Mouse (Mus musculus) megakaryocyte-erythroid progenitor cell, adult 5-6 weeks (primary cell): ENCODE measurements around the gene Tex21. TPM values are rescaled to one million over a fixed set of nuclear protein-coding genes. Genes with fewer than 3 reads are reported as not detected.

Experiments used
- ATAC-seq: replicated peaks from 2 replicates; pipeline ENCODE4 v1.8.0; 2016; ENCODE audit warnings: mild to moderate bottlenecking, inconsistent platforms; ENCODE audit not compliant: severe bottlenecking, poor library complexity, low FRiP score, low TSS enrichment
- total RNA-seq, 2 experiments: library from RNA; stranded (forward) in 1 of 2; stranded (reverse) in 1 of 2; fragments of 200-1000, 215-1000 nt in 1 of 2; fragments of >200 nt in 1 of 2; fragmentation: Nextera tagmentation in 1 of 2; gene quantifications; 2 replicates each; pipeline ENCODE4 v1.2.3; 2014 to 2017

Tex21 gene
- total RNA-seq (2014; fragmentation: Nextera tagmentation), result 2.0 TPM in 1 of 2 replicates, not detected in the other
- 1.9 and 2.9 TPM in 2 replicates for total RNA-seq (2017)

- no peak for ATAC-seq
These were observed at the start of gene Tex21 for GRCm38 (mm10) chr12:76246646-76247045. Tex21 (minus strand) TSS chr12:76246746.

DNA sequence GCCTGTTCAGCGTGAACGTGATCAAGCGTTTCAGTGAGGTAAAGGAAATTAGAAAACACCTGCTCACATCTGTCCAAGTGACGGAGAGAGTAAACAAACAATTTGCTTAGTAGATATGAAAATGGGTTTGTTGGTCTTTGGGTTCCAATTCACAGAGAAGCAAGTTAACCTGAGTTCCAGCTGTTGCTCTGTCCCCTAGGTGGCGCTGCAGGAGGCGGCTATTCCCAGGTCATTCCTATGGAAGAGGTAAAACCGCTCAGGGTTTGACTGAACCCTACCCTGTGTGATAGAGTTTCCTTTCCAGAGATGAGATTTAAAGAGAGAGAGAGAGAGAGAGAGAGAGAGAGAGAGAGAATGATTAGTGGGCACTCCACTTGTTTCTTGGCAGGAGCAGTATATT is 46.6 kb upstream of the Tex21 start:
- ATAC-seq, result 0 out of 2 replicates have a peak, but pooled peaks have one; percentile 45

- ATAC-seq, result 0 out of 2 replicates have a peak, but pooled peaks have one; percentile 18
These were observed 43.7 kb upstream of the Tex21 start for GRCm38 (mm10) chr12:76290271-76290670.

GRCm38 (mm10) chr12:76289428-76289827 is 42.9 kb upstream of the Tex21 start:
- ATAC-seq, result no peak

DNA sequence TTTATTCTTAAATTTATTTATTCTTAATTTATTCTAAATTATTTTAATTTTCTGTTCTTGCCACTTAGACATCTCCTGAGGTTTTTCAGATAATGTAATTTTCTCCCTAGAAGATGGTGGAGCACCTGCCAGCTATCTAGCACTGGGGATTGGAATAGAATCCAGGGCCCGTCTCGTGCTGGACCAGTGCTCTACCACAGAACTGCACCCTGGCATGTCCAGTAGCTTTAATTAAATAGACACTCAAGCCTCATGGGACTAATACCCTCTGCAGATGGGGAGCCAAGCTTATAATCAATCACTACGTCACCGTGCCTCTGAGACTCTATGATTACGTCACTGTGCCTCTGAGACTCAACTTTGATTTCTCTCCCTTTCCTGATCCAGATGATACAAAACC is 41.9 kb upstream of the Tex21 start:
- ATAC-seq, result no peak

DNA sequence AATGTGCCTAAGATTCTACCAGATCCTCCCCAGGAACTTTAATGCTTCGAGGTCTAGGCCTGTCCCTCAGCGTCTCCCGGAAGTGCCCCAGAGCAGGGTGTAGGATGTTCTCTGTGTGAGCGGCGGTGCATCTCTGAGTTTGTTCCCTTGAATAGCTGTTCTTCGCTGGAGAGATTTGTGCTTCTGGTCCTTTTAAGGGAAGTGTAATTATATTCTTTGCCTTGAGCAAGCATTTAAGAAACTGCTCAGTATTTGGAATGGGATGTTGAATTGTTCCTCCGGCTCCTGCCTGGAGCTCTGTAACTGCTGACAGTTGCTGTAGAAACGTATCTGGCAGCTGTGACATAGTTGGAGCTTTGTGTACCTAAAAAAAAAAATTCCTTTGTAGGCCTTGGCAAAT is 41.4 kb upstream of the Tex21 start:
- no peak for ATAC-seq

DNA sequence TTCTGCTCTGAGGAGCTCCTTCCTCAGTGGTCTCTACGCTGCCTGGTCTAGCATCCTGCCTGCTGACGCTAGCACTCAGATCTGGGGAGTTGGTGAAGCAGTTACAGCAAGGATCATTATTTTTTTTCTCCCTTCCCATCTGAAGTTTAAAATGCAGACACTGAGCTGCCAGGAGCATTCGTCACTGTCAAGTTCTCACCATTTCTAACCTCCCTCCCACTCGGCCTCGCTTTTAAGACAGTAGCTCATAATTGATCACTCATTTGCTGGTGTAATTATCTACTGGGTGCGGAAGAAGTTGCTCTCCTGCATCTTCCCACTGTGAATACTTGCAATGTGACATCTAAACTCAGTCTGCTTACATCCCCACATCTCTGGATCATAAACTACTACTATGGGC is 38.9 kb upstream of the Tex21 start:
- ATAC-seq, result no peak

GRCm38 (mm10) chr12:76282532-76283173 is 36.1 kb upstream of the Tex21 start:
- no peak for ATAC-seq

- peak; percentile 40; the same call in 1 of the 2 replicates for ATAC-seq
These were observed 35.6 kb upstream of the Tex21 start for GRCm38 (mm10) chr12:76282132-76282531.

DNA sequence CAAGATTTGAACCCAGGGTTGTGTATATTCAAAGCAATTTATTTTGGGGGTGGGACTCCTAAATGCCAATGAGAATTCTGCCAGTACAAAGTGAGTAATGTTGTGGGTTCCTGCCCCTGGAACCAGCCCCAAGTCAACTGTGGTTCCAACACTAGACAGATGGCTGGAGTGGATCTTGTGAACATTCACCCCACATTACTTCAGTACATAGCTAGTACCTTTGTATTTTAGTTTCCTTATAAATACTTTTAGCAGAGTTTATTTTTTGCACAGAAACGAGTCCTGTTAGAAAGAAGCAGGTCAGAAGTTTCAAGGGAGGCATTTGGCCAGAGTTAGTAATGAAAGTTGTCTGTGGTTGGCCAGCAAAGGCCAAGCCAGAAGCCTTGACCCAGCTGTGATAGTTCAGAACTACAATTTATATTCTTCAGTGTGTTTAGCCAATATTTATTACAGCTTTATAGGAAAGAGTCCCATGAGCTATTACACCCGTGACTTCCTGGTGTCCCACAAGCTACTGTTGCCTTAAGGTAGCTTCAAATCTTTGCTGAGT is 34.6 kb upstream of the Tex21 start:
- no peak for ATAC-seq

- ATAC-seq, result no peak
These were observed 34.0 kb upstream of the Tex21 start for GRCm38 (mm10) chr12:76280556-76280955.

- ATAC-seq, result no peak
These were observed 31.7 kb upstream of the Tex21 start for GRCm38 (mm10) chr12:76278209-76278608.

DNA sequence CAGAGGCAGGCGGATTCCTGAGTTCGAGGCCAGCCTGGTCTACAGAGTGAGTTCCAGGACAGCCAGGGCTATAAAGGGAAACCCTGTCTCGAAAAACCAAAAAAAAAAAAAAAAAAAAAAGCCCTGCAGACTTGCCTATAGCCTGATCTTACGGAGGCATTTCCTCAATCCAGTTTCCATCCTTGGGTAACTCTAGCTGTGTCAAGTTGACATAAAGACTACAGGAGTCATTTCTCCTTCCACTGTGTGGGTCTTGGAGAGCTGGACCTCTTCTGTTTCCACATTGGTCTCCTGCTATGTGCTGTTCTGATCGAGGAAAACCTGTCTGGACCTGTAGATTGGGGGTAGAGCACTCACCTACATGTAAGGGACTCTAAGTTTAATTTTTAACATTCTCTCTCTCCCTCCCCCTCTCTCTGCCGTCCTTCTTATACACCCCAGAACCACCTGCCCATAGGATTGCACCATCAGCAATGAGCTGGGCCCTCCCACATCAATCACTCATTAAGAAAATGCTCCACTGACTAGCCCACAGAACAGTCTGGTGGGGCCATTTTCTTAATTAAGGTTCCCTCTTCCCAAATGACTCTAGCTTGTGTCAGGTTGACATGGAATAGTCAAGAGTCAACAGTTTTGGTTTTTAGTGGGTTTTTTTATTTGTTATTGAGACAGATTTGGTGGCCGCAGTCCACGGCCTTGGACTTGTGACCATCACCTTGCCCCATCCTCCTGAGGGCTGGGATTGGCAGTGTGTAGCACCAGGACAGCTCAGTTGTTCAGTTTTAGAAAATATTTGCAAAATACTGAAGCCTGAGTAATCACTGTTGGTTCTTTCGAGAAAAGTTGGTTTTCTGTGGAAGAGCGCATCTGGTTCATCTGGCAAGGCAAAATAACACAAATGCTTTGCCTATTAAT is 26.3 kb upstream of the Tex21 start:
- no peak for ATAC-seq

GRCm38 (mm10) chr12:76271516-76271915 is 25.0 kb upstream of the Tex21 start:
- ATAC-seq, result no peak

- 0 out of 2 replicates have a peak, but pooled peaks have one; percentile 24 for ATAC-seq
These were observed 22.6 kb upstream of the Tex21 start for GRCm38 (mm10) chr12:76269196-76269595.

GRCm38 (mm10) chr12:76268686-76269085 is 22.1 kb upstream of the Tex21 start:
- no peak for ATAC-seq

DNA sequence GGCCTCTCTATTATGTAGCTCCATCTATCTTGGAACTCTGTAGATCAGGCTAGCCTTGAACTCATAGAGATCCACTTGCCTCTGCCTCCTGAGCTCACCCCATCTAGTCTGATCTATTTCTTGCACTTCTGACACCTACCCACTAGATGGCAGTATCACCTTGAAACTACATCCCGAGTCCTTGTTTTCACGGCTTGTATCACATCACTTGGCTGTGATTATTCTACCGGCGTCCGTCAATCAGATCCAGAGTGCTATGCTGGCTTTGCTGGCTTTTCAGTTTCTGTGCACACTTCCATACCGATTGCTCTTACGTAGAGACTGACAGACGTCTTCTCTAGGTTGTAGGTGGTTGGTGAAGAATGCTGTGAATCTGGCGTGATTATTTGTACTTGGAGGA is 20.3 kb upstream of the Tex21 start:
- peak; percentile 77 for ATAC-seq

DNA sequence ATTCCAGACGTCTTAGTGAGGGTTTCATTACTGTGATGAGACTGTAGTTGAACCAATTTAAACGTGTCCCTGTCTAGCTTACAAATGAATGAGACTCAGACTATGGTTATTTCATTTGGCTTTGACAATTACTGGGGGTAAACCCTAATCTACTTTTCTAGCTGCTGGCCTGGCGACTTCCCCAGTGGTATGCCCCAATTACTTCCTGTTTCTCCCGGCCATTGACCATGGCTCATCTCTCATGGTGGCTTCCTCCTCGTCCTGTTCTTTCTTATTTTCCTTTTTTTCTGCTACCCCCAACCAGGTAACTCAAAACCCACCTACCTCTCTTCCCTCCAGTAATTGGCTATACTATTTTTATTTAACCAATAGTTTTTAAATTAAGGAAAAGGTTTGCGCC is 18.5 kb upstream of the Tex21 start:
- ATAC-seq, result no peak

DNA sequence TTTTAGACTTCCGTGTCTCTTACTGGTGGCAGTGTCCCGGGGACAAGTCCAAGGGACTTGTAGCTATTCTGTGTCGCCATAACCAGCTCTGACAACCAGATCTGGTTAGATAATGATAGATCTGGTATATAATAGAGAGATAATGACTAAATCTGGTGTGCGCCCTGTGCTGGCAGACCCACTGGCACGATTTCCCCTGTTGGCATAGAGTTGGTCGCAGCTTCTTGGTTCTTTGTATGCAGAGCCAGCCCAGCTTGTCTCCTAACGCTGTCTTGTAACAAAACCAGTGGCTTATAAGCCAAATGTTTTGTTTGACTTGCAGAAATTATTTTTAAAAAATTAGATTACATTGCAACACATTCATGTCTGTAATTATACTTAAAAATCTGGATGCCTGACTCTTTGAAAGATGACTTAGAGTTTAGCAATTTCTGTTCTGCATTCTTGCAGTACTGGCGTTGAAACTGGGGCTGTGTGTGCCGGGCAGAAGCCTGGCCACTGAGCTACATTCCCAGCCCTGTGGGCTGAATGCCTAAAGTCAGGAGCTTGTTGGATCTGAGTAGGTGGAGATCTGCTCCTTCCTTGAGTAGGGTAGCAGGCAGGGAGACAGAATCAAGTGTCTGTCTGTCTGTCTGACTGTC is 17.9 kb upstream of the Tex21 start:
- no peak for ATAC-seq

DNA sequence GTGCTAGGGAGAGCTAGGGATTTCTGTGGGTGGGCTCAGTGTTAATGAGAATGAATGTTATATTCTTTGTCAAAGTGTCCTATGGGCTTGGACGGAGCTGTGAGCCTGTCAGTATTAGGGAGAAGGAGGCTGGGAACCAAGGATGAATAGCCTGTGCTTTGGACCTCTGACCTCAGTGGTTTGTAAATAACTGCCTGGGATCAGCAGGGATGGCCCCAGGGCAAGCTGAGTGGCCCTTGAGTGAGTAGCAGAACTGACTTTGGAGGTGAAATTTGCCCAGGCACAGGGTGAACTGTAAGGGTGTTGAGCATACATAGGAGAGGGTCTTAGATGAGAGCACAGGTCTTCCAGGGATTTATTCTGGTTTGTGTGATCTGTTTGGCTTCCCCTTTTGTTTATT is 17.3 kb upstream of the Tex21 start:
- no peak for ATAC-seq
